Mouse (Mus musculus) stomach, embryonic 15.5 days (tissue): ENCODE results near the gene Sdhd. TPM values are rescaled to one million over a fixed set of nuclear protein-coding genes. Genes with fewer than 3 reads are reported as not detected.

ENCODE experiments used
- ATAC-seq: fragments of 200-750 bp; cut with Nextera tagmentation; 2 replicates; pipeline ENCODE4 v1.8.0; 2017; ENCODE audit warnings: low read depth, moderate number of reproducible peaks, moderate TSS enrichment; ENCODE audit not compliant: insufficient read depth, low FRiP score
- H3K27ac ChIP-seq: fragments of 300-500 bp; sonication (generic); 2 replicates; pipeline ENCODE4 v1.5.1; 2015; ENCODE audit warnings: mild to moderate bottlenecking, inconsistent platforms
- H3K27me3 ChIP-seq: fragments of 300-500 bp; sonication (generic); replicated peaks from 2 replicates; pipeline ENCODE4 v1.6.1; 2015; ENCODE audit warnings: inconsistent platforms
- H3K36me3 ChIP-seq: fragments of 300-500 bp; sonication (generic); 2 replicates; pipeline ENCODE4 v1.6.1; 2015; ENCODE audit warnings: inconsistent platforms
- H3K4me1 ChIP-seq: fragments of 300-500 bp; sonication (generic); 2 replicates; pipeline ENCODE4 v1.6.1; 2015; ENCODE audit warnings: inconsistent platforms
- H3K4me2 ChIP-seq: fragments of 300-500 bp; sonication (generic); 2 replicates; pipeline ENCODE4 v1.6.1; 2015; ENCODE audit warnings: mild to moderate bottlenecking, inconsistent platforms
- H3K4me3 ChIP-seq: fragments of 300-500 bp; sonication (generic); replicated peaks from 2 replicates; pipeline ENCODE4 v1.5.1; 2015; ENCODE audit warnings: inconsistent platforms
- H3K9ac ChIP-seq: fragments of 300-500 bp; sonication (generic); 2 replicates; pipeline ENCODE4 v1.6.1; 2015; ENCODE audit warnings: inconsistent platforms
- H3K9me3 ChIP-seq: fragments of 300-500 bp; sonication (generic); 2 replicates; pipeline ENCODE4 v1.6.1; 2016; ENCODE audit warnings: inconsistent platforms
- WGBS: fragments of 180-500 bp; shearing (Covaris S2); methylation state at CpG from one replicate; pipeline ENCODE4 v1.1.7; 2015; 5-methylcytosine and 5-hydroxymethylcytosine counted together
- polyA plus RNA-seq: library from polyadenylated mRNA; unstranded; fragments of >200 nt; fragmentation: Nextera tagmentation; extraction: Ambion mirVana; gene quantifications from 2 replicates; pipeline ENCODE4 v1.2.1, GENCODE M21; 2015

Sdhd gene
- polyA plus RNA-seq, 1 experiment from 2014 or later, result 362 TPM

DNA sequence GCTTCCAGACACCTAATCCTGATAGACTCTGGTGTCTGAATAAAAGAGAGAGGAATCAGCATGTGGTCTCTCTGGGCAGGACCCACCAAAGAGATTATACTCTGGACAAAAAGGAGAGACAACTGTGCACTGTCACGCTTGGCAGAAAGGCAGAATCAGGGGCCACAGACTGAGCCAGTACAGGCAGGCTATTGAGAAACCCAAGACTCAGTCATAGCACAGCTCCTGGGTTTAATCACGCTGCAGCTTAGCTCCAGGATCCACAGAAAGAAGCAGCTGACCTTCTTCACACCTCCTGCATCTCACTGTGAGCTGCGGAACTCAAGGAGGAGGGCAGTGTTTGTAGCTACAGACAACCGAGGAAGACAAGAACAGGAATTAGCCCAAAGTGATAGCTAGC is 23.2 kb downstream of the Sdhd start:
- no peak overlapping the region for H3K4me2 ChIP-seq
- no peaks in the 10 kb centered on the region for H3K27me3 ChIP-seq
- H3K9me3 ChIP-seq, result no peaks in the 10 kb centered on the region
- no peak overlapping the region for H3K9ac ChIP-seq
- H3K4me3 ChIP-seq, result no peak overlapping the region
- no peaks in the 10 kb centered on the region for H3K4me1 ChIP-seq
- WGBS, result 37% methylated on average over 4 of the region's 4 CpGs
- no peak overlapping the region for H3K27ac ChIP-seq
- ATAC-seq, result no peak
- H3K36me3 ChIP-seq, result no peaks in the 10 kb centered on the region

GRCm38 (mm10) chr9:50569599-50570525 is 33.8 kb downstream of the Sdhd start:
- 65% methylated on average over 10 of the region's 10 CpGs for WGBS
- peak; percentile 35; the same call in 1 of the 2 replicates for ATAC-seq
- H3K27ac ChIP-seq, result peak overlapping the region; percentile 11; the same call in 1 of the 2 replicates

DNA sequence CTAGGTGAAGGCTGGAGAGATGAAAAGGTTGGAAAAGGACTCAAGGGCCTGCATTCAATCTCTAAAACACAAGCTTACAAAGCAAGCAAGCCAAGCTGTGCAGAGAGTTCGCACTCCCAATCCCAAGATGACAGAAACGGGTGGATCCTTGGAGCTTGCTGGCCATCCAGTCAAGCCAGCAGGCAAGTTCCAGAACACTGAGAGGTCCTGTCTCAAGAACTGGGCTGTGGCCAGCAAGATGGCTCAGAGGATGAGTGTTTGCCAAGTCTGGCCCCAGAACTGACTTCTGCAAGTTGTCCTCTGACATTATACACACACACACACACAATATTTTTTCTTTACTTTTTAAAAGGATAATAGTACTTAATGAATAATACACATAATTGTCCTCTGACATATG is 35.7 kb downstream of the Sdhd start:
- no peaks in the 10 kb centered on the region for H3K4me1 ChIP-seq
- H3K4me2 ChIP-seq, result no peak overlapping the region
- no peak overlapping the region for H3K4me3 ChIP-seq
- no peaks in the 10 kb centered on the region for H3K36me3 ChIP-seq
- no peak overlapping the region for H3K27ac ChIP-seq
- H3K27me3 ChIP-seq, result no peaks in the 10 kb centered on the region
- no peaks in the 10 kb centered on the region for H3K9me3 ChIP-seq
- WGBS, result 88% methylated on average over 2 of the region's 2 CpGs
- ATAC-seq, result no peak
- no peak overlapping the region for H3K9ac ChIP-seq

More at GRCm38 (mm10) chr9:50569599-50570525, 33.8 kb downstream of the Sdhd start:
- H3K4me3 ChIP-seq, result no peak overlapping the region
- no peaks in the 10 kb centered on the region for H3K27me3 ChIP-seq
- H3K4me1 ChIP-seq, result no peaks in the 10 kb centered on the region
- no peak overlapping the region for H3K9ac ChIP-seq
- no peak overlapping the region for H3K4me2 ChIP-seq
- no peaks in the 10 kb centered on the region for H3K9me3 ChIP-seq
- no peaks in the 10 kb centered on the region for H3K36me3 ChIP-seq

DNA sequence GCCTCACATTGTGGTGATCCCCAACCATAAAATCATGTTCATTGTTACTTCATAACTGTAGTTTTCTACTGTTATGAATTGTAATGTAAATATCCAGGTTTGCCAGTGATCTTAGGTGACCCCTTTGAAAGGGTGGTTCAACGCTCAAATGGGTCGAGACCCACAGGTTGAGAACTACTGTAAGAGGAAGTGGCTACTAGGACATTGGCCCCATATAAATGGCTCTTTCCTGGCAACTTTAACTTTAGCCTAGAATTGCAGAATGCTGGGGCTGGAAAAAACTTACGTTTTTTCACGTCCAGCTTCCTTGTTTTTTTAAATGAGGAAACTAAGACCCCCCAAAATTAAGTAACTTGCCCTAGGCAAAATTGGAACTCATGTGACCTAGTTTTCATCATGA is 36.2 kb downstream of the Sdhd start:
- Histone ChIP-seq H3K4me2 (no peak overlapping the region), H3K4me1 (no peaks in the 10 kb centered on the region), H3K9ac (no peak overlapping the region), H3K27me3 (no peaks in the 10 kb centered on the region), H3K27ac (no peak overlapping the region), H3K36me3 (no peaks in the 10 kb centered on the region), H3K4me3 (no peak overlapping the region), H3K9me3 (no peaks in the 10 kb centered on the region)
- WGBS, result 84% methylated on average over 4 of the region's 4 CpGs
- ATAC-seq, result no peak

DNA sequence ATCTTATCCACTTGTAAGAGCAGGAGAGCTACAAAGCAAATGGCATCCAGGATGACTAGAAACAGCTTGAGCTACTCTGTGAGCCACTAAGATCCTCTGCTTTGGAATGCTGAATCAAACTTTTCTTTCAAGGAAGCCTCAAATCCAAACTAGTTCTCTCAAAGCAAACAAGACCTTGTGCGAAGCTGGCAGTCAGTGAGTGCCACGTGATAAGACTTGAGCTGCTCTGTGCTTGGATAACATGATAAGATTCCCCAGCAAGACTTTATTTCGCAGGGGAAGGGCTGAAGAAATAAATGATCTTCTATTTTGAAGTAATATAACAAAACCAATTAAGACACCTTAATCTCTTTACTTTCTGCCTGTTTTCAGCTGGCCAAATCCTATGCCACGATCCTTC is 37.7 kb downstream of the Sdhd start:
- no peak overlapping the region for H3K4me2 ChIP-seq
- H3K4me1 ChIP-seq, result no peaks in the 10 kb centered on the region
- no peak overlapping the region for H3K4me3 ChIP-seq
- no peak for ATAC-seq
- WGBS, result 47% methylated on average over 4 of the region's 4 CpGs
- H3K9me3 ChIP-seq, result no peaks in the 10 kb centered on the region
- H3K36me3 ChIP-seq, result no peaks in the 10 kb centered on the region
- no peak overlapping the region for H3K9ac ChIP-seq
- H3K27ac ChIP-seq, result no peak overlapping the region
- no peaks in the 10 kb centered on the region for H3K27me3 ChIP-seq

DNA sequence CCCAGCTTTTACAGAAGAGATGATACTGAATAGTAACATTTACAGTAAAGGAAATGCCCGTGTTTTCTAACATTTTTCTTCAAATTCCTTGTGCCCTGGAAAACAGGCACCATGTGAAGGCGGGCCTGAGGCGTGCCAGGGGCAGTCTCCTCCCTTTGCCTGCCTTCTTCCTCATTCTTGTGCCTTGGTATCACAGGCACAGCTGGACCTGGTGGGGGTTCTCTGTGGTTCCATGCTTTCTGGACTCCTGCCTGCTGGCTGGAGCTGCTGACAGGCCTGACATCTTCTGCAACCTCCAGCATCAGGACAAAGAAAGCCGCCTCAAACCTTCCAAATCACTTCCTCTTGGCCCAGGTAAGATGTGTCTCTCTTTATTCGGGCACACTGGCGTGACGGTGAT is 38.4 kb downstream of the Sdhd start:
- Histone ChIP-seq H3K4me1 (no peaks in the 10 kb centered on the region), H3K4me3 (no peak overlapping the region), H3K27ac (no peak overlapping the region), H3K36me3 (no peaks in the 10 kb centered on the region), H3K9ac (no peak overlapping the region), H3K9me3 (no peaks in the 10 kb centered on the region), H3K27me3 (no peaks in the 10 kb centered on the region), H3K4me2 (no peak overlapping the region)
- no peak for ATAC-seq
- 72% methylated on average over 7 of the region's 7 CpGs for WGBS

GRCm38 (mm10) chr9:50561918-50562360 is 41.7 kb downstream of the Sdhd start:
- no peak overlapping the region for H3K4me2 ChIP-seq
- H3K4me1 ChIP-seq, result no peaks in the 10 kb centered on the region
- no peak overlapping the region for H3K4me3 ChIP-seq
- WGBS, result 86% methylated on average over 2 of the region's 2 CpGs
- no peak overlapping the region for H3K27ac ChIP-seq
- H3K36me3 ChIP-seq, result no peaks in the 10 kb centered on the region
- no peaks in the 10 kb centered on the region for H3K27me3 ChIP-seq
- ATAC-seq, result no peak
- no peaks in the 10 kb centered on the region for H3K9me3 ChIP-seq
- no peak overlapping the region for H3K9ac ChIP-seq

DNA sequence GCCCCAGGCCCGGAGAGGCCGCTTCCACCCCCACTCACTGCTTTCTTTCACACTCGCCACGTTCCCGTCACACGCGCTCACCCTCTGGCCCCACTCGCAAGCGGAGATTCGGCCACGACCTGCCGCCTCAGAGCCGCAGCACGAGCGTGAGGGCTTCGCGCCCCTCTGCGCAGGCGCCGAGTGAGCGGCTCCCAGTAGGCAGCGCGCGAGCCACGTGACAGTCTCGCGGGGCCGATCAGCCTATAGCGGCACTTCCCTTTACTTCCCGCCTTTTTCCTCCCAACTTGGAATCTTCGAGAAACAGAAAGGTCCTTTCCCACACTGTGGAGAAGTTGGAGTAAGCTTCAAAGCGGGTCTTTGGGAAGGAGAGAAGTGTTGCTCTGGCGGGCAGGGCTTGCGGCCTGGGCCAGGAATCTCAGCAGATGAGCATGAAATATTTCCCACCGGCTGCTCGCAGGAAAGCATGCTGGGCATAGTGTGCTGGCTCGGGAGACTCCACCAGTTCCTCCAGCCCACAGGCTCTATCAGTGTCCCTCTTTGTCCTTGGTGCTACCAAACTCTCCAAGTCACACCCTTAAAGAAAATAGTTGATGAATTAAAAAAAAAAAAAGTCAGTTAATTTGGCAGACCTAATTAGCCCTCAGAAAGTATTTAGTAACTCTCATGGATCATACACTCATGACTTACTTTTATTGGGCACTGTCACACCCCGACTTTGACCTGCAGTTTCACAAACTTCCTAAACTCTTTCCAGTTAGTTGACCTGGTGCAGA is 42.3 kb downstream of the Sdhd start, which contains the start of gene Tex12:
Gene Tex12 (minus strand): TSS at position 181 of the 773 bp plus-strand sequence.
- no peak within 1 kb of the TSS for H3K4me2 ChIP-seq
- no peaks in the 10 kb centered on the region for H3K9me3 ChIP-seq
- H3K27ac ChIP-seq, result no peak within 1 kb of the TSS
- no peaks in the 10 kb centered on the region for H3K27me3 ChIP-seq
- no peak within 1 kb of the TSS for H3K9ac ChIP-seq
- no peak for ATAC-seq
- 83% methylated on average over 38 of the region's 38 CpGs for WGBS
- H3K4me3 ChIP-seq, result no peak within 1 kb of the TSS
- no peaks in the 10 kb centered on the region for H3K36me3 ChIP-seq
- no peaks in the 10 kb centered on the region for H3K4me1 ChIP-seq

DNA sequence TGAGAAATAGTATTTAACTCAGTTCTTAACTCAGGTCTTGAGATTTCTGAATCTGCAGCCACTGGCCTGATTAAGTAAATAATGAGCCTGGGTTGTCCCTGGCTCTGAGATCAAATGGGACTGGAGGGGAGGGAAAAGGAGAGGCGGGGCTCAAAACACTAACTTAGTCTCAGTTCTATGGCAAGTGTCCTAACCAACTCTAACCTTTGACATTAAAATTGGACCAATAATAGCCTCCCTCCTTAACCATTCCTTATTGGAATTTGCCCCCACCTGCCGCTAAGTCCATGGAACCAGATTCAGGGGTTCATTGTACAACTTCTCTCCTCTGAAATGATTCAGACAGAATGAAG is 48.5 kb downstream of the Sdhd start, which contains the start of gene Bco2:
Gene Bco2 (minus strand): TSS at position 88 of the 353 bp plus-strand sequence.
- H3K27me3 ChIP-seq, result no peaks in the 10 kb centered on the region
- no peaks in the 10 kb centered on the region for H3K36me3 ChIP-seq
- H3K27ac ChIP-seq, result peak within 1 kb of the TSS; percentile 35; the same call in 1 of the 2 replicates
- no peak within 1 kb of the TSS for H3K4me3 ChIP-seq
- H3K9ac ChIP-seq, result no peak within 1 kb of the TSS
- peak within 1 kb of the TSS; percentile 6; the same call in 1 of the 2 replicates for H3K4me2 ChIP-seq
- H3K4me1 ChIP-seq, result no peaks in the 10 kb centered on the region
- 39% methylated on average over 2 of the region's 2 CpGs for WGBS
- H3K9me3 ChIP-seq, result no peaks in the 10 kb centered on the region
- no peak for ATAC-seq

DNA sequence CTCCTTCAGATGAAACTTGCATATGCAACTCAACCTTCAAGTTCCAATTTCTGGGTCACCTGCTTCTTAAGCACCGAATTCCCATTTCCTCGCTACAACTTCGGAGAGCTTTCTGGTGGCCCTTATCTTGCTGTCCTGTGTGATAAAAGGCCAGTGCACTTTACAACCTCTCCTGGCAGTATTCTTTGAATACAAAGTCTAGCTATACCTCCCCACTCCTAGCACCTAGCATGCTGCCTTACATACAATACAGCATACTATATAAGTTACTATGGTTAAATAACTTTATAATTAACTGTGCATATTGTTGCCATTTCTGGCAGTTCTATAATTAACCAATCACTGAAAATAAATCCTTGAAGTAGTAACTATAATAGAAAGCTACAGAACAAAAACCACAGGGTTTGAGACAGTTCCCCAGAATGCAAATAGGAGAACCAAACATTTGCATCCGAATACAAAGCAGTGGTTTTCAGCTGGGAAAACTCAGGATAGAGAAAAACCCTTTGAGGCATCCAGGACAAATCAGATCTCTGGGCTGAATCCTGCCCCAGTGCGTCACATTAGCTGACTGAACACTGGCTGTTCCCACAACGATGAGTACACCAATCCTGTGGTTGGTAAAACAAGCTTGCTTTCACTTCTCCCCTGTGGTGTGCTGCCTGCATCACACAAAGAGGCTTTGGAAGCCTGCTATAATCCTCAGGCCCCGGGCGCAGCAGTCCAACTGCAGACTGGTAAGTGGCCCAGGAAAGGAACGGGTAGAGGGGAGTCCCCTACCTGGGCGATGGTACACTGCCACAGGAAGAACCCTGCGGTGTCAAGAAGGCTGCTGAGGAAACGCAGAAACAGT is 49.1 kb downstream of the Sdhd start, which contains the start of gene Il18:
Gene Il18 (plus strand): TSS at position 587 of the 853 bp plus-strand sequence.
- H3K9me3 ChIP-seq, result no peaks in the 10 kb centered on the region
- H3K4me2 ChIP-seq, result peak within 1 kb of the TSS; percentile 6; the same call in 1 of the 2 replicates
- H3K36me3 ChIP-seq, result no peaks in the 10 kb centered on the region
- whole genome bisulfite sequencing, result 33% methylated on average over 12 of the region's 12 CpGs
- no peaks in the 10 kb centered on the region for H3K4me1 ChIP-seq
- ATAC-seq, result no peak
- no peaks in the 10 kb centered on the region for H3K27me3 ChIP-seq
- H3K9ac ChIP-seq, result no peak within 1 kb of the TSS
- H3K4me3 ChIP-seq, result no peak within 1 kb of the TSS
- H3K27ac ChIP-seq, result peak within 1 kb of the TSS; percentile 35; the same call in 1 of the 2 replicates

- Histone ChIP-seq H3K4me3 (no peak overlapping the region), H3K27me3 (no peaks in the 10 kb centered on the region), H3K4me2 (no peak overlapping the region), H3K9ac (no peak overlapping the region), H3K36me3 (no peaks in the 10 kb centered on the region), H3K9me3 (no peaks in the 10 kb centered on the region), H3K4me1 (no peaks in the 10 kb centered on the region), H3K27ac (no peak overlapping the region)
- ATAC-seq, result no peak
- 68% methylated on average over 2 of the region's 2 CpGs for WGBS
Observed at GRCm38 (mm10) chr9:50553547-50553946, 50.1 kb downstream of the Sdhd start.
